8 mouse cellular contexts compared by ENCODE assay signal in genomic region chr11:88512580-88512979, GRCm38 (mm10).
DNase-seq lines count a peak whose midpoint lies in the region; TF ChIP-seq lines count a peak whose summit lies in the region.

No protein-coding gene starts in this region.

- H3K27me3 ChIP-seq in heart, embryonic 10.5 days (ENCODE audit: insufficient read depth, poor library complexity, severe bottlenecking): no peaks in the 10 kb centered on the region
- no peaks in the 10 kb centered on the region for H3K27me3 ChIP-seq in spleen, adult 2 months (ENCODE audit: control insufficient read depth, insufficient read depth, low read length)

- DNase-seq in heart, adult 11 months: peak; percentile 96
- no peak for DNase-seq in heart, embryonic 10.5 days (ENCODE audit: low spot score)
- DNase-seq in ES-CJ7 (ENCODE audit: low read depth, low spot score): peak; percentile 83
- peak; percentile 80 to 85 for DNase-seq in cerebellum, postnatal 25 days
- peak; percentile 80 for DNase-seq in gastrocnemius, postnatal 25 days
- DNase-seq in kidney, adult 18-20 months: peak; percentile 72
- peak; percentile 70 for DNase-seq in lung, postnatal 10 days
- DNase-seq in spleen, adult 2 months (ENCODE audit: low read depth in 1 of 2, low spot score in 2 of 2): peak; percentile 22 to 54

- 30% methylated on average over 4 of the region's 4 CpGs for WGBS in heart, embryonic 10.5 days
- WGBS in spleen, adult 2 months: 74% methylated on average over 4 of the region's 4 CpGs

- TF ChIP-seq CTCF in spleen, adult 2 months (IDR thresholded peaks at IDR 0.05; ENCODE audit: extremely low read depth, insufficient read depth, insufficient read length, insufficient replicate concordance): peak; percentile 65; the same call in 1 of the 2 replicates

- no peak overlapping the region for H3K27ac ChIP-seq in heart, embryonic 10.5 days
- no peak overlapping the region for H3K27ac ChIP-seq in spleen, adult 2 months (ENCODE audit: insufficient read depth, low read length)

- no peaks in the 10 kb centered on the region for H3K9me3 ChIP-seq in heart, embryonic 10.5 days

- no peak for TF ChIP-seq POLR2A in spleen, adult 2 months (IDR thresholded peaks at IDR 0.05; ENCODE audit: low read depth, low read length)

- H3K4me3 ChIP-seq in heart, embryonic 10.5 days: no peak overlapping the region
- no peak overlapping the region for H3K4me3 ChIP-seq in spleen, adult 2 months (ENCODE audit: extremely low read depth, insufficient read depth, insufficient read length)

- H3K36me3 ChIP-seq in heart, embryonic 10.5 days: 0 out of 2 replicates have a peak, but pooled peaks cover 3% of the 10 kb centered on the region
- peaks cover 2% of the 10 kb centered on the region; the same call in 1 of the 2 replicates for H3K36me3 ChIP-seq in spleen, adult 2 months (ENCODE audit: control insufficient read depth, insufficient read depth, low read length)

- H3K4me1 ChIP-seq in heart, embryonic 10.5 days: peaks cover 77% of the 10 kb centered on the region
- peaks cover 9% of the 10 kb centered on the region; the same call in 1 of the 2 replicates for H3K4me1 ChIP-seq in spleen, adult 2 months (ENCODE audit: control insufficient read depth, insufficient read depth, insufficient read length)
